Mouse (Mus musculus): ENCODE measurements around the gene Emp3.

The Emp3 gene

GRCm38 (mm10) chr7:45869107-45869670 lies 52.0 kb downstream of the Emp3 start:
- DNase-seq (ENCODE audit: low spot score), result peak; percentile 27
